Mouse (Mus musculus): ENCODE data around the gene Olfr455. TPM values are rescaled to one million over a fixed set of nuclear protein-coding genes. Genes with fewer than 3 reads are reported as not detected.

Gene Olfr455
- not detected in 2 replicates for polyA plus RNA-seq (2012; rRNA removed)

DNA sequence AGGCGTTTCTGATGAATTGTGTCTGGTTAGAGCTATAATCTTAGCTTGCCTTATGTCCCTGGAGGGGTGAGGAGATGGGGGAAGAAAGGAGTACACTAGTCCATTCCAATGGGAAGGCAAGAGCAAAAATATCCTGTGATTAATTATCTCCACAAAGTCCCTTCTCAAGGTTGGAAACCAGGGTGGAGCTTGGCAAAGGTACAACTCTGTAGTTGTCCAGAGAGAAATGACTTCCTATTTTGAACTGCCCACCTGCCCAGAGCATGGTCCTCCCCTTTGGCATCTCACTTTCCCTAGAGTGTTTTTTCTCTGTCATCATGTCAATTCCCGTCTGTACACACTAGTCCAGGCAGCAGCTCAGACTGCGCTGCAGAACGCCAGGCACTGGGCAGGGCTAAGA, at the start of gene Olfr455:
TSS of gene Olfr455 (minus strand) at position 127 of the 400 bp plus-strand sequence.
- DNase-seq (ENCODE audit: extremely low spot score in 1 of 2, low spot score in 1 of 2): no peak

DNA sequence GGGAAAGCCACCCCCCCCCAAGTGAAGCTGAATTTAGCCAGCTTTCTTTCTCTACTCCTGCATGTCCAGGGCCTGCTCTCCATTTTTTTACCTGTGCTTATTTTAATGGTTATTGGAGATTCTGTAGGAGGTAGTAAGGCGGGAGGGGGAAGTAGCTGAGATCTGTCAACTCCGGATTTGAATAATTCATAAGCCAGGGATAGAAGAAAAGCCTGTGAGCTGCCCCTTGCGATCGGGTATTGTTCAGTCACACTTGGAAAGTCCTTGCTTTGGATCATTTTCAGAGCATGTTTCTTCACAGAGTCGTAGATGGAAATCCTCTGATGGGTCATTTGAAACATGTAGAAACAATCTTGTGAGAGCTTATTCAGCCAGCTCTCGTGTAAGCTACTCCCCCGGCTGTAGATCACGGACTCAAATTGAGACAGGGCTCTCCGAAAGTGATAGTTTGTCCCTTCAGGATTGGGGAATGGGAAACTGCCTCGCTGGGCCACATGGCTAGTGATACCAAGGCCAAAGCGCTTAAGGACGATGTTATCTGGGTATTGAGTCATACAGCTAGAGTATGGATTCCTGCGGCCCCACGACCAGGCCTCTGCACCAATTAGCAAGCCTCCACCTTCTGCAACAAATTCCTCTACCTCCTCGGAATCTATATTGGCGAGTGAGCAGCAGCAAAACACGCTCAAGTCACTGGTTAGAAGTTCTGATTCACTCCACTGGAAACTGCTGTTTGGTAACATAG, 45.9 kb upstream of the Olfr455 start:
- no peak for DNase-seq (ENCODE audit: extremely low spot score in 1 of 2, low spot score in 1 of 2)

DNA sequence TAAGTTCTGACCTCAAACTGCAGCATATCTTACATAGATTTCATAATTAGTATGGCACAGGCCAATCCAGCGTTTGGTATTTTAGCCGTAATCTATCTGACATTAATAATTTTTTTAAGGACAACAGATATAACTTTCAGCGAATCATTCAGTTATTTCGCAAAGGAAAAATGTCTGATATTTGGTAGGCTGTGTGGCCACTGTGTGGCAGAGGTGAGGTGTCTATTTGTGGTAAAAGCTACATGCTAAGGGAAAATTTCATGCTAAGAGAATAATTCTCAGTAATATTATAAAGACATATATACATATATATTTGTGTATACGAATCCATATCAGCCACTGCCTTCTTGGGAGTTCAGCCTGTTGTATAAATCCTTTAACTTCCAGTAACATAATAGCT, 39.2 kb upstream of the Olfr455 start:
- DNase-seq (ENCODE audit: extremely low spot score in 1 of 2, low spot score in 1 of 2): no peak

DNA sequence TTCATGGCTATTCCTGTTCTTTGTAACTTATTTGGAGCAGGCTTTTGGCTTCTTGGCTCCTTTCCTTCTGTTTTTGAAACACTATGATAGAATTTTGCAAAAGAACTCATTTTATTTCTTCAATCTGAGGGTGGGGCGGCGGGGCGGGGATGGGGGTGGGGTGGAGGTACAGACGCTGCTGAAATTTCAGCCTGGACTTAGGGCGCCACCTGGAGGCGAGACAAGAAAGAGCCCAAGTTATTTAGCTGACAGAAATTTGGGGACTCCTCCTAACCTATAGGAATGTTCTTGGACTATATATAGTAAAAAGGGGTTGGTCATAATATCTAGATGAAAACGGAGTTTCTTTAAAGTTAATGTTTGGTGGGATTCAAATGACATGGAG, 36.1 kb upstream of the Olfr455 start:
- peak in 1 of 2 experiments; percentile 83 for DNase-seq (ENCODE audit: extremely low spot score in 1 of 2, low spot score in 1 of 2)

DNA sequence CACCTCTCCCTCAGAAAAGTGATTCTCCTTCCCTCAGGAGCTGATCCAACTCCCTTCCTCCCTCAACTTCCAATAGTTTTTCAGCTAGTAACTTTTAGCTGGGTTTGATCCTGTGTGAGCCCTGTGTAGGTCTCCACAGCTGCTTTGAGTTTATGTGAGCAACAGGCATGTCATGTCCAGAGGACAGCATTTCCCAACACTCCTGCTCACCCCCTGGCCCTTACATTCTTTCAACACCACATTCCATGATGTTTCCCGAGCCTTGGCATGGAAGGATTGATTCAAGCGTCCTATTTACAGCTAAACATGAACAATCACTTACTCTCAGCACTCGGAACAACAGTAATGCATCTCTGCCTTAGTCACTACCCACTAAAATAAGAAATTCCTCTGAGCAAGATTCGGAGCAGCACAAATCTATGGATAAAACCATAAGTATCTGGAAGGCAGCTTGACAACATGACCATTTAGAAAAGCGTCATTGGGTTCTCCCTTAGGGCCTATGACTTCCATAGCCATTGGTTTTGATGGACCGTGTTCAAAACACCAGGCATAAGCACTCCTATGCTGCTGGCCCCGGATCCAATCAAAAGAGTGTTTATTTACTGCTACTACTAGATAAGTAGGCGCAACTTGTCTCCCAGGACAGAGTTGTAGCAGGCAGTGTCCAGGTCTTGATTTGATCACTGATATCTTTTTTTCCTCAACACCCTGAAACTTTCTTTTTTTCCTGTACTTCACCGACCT, 35.5 kb upstream of the Olfr455 start:
- DNase-seq (ENCODE audit: extremely low spot score in 1 of 2, low spot score in 1 of 2): no peak

DNA sequence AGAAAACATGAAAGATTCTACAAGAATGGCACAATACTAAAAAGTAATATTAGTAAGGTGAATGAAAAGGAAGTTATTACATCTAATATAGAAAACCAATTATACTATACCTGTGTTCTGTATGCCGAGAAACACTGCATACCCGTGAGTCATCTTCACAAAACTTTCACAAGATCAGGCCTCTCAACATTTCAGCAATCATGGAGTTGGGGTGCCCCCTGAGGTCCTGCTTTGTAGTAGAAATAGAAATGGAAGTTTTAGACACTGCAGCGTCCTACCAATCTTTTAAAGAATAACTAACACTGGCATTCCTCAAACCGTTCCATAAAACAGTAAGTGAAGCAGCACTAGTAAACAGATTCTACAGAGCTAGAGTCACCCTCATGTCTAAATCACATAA, 31.3 kb upstream of the Olfr455 start:
- peak in 1 of 2 experiments; percentile 15 for DNase-seq (ENCODE audit: extremely low spot score in 1 of 2, low spot score in 1 of 2)

DNA sequence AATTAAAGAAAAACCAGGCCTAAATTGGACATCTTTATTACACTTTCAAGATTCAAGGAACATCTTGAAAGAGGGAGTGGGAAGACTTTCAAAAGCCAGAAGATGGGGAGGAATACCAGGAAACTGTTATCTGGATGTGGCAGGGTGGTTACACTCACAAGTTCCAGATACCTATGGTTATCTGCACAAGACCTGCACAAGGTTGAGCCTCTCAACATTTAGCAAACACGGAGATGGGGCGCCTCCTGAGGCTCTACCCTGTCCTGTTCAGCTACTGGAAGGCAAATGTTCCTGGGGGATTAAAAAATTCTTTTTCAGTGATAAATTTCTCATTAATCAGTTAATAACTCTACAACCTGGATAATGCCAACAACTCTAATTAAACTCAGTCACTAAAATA, 30.0 kb upstream of the Olfr455 start:
- no peak for DNase-seq (ENCODE audit: extremely low spot score in 1 of 2, low spot score in 1 of 2)

DNA sequence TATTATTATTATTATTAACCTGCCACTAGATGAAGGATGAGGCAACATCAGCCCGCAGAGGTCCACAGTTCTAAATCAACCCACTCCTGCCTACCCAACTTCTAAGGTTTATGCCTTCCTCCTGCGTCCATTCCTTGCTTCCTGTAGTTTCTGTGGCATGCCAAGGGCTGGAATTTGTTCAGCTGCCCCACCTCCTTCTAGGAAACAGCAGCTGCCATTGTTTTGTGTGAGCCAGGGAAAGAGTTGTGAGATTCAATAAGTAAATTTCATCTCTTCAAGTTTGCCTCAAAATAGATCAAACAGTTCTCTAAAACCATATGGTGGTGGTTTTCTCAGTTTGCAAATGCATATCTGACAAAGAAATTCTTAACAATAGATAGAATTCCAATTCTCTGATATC, 20.8 kb upstream of the Olfr455 start:
- DNase-seq (ENCODE audit: extremely low spot score in 1 of 2, low spot score in 1 of 2): peak; percentile 5 to 50

DNA sequence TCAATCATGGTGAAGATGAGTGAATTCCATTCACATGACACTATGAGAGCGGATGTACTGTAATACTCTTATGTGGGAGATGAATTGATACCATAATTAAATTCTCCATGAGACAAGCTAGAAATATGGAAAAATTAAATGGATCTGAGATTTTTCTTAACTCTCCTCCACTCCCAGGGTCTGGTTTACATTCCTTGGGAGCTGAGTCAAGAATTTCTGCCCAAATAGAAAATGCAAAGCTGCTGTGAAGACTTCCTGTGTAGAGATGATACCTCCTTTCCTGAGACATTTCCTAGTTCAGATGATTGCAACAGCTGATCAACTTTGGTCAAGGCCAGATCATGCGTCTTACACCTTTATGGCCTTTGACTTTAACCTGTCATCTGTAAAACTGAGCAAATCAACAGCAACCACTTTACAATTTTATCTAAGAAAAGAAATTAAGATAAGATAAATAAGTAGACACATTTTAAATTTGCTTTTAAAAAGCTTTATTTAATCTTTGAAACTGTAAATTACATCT, 18.8 kb upstream of the Olfr455 start:
- no peak for DNase-seq (ENCODE audit: extremely low spot score in 1 of 2, low spot score in 1 of 2)

DNA sequence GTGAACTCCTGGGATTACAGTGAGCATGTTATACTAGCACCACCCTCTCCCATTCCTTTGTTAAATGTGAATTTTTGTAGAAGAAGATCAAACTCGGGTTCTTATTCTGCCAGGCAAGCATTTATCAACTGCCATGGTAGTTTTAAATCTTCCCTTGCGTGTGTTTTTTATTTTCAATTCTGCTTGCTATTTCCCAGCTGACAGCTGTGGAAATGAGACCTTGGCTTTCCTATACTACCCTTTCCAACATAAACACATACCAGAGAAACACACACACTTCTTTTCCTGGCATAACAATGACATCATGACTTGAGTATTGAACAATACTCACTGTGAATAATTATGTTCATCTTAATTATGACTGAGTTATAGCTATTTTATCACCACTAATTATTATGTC, 14.9 kb upstream of the Olfr455 start:
- DNase-seq (ENCODE audit: extremely low spot score in 1 of 2, low spot score in 1 of 2): no peak

DNA sequence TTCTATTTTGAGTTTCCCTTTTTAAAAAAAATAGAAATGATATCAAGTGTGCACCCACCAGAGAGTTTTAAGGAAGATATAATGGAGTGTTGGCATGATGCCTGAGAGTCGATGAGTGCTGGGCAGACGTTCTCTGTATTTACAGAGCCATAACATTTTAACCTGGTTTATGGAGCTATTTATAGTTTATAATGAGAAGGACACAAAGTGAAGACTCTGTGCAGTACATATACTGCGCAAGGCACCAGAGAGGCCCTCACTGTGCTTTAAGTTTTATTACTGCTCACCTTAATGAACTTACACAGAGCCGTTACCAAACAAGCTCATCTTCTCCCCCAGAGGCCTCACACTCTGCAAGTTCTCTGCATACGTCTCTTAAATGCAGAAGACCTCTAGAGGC, 13.5 kb upstream of the Olfr455 start:
- no peak for DNase-seq (ENCODE audit: extremely low spot score in 1 of 2, low spot score in 1 of 2)

DNA sequence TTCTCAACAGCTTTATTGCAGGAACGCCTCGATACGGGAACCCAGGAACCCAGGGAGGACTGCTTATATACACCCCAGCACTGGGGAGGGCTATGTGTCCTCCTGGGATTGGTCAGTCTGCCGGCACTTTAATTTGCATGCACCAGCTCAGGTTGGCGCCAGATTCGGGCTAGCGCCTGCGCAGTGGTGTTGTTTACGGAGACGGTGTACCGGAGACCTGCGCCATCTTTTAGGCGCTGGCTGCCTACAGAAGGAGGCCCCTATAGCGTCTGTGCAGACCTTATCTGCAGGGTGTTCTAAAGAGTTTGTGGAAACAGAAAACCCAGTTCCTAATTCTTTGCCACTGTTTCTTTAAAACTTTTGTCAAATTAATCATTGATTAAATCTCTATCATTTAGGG, 11.3 kb upstream of the Olfr455 start:
- no peak for DNase-seq (ENCODE audit: extremely low spot score in 1 of 2, low spot score in 1 of 2)

DNA sequence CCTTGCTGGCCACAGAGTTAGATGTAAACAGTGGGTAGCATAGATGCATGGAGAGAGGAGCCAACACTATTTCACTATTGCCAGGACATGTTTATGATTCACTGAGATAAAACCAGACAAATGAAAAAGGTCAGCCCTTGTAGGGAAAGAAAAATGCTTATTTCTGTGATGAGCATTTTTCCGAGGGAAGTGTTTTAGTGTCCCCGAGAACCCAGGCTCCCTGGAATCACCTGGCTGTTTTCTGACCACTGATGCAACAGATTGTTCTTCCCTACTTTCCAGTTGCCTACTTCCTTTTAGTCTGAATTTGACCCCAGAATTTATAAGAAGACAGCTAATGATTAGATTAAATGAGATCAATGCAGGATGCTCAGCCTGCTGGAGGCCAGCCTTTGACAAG, 1.2 kb downstream of the Olfr455 start:
- no peak for DNase-seq (ENCODE audit: extremely low spot score in 1 of 2, low spot score in 1 of 2)

DNA sequence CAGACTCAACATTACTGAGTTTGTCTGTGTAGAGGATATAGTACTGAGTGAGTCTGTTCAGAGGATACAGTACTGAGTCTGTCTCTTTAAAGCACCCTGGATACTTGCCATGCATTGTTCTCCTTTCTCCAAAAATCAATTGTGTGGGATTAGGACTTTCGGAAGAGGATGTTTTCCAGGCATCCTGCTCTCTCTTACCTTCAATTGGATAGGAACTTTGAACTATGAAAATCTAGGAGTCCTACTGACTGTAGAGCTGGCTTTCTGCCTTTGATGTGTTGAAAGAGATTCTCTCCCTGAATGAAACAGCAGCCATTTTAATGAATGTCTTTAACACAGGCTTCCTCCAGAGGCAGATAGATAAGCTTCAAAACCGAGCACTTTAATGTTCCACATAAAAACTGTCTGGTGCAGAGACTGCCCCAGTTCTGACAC, 1.9 kb downstream of the Olfr455 start:
- DNase-seq (ENCODE audit: extremely low spot score in 1 of 2, low spot score in 1 of 2): no peak

DNA sequence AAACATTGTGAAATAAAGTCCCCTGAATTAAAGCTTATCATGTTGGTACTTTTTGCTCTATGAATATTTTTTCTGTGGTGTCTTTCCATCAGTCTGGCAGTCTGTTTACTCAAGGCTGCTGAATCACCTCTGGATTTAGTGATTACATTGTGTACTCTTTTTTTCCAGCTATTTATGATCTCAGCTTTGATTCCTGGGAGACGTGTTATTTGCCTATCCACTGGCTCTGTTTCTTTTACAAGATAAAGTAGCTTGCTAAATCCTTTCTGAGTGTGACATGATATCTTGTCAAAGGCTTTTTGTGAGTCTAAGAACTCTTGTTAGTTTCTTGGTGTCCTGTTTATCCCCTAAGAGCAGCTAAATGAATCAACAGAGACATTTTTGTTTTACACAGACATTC, 2.5 kb downstream of the Olfr455 start:
- DNase-seq (ENCODE audit: extremely low spot score in 1 of 2, low spot score in 1 of 2): no peak

DNA sequence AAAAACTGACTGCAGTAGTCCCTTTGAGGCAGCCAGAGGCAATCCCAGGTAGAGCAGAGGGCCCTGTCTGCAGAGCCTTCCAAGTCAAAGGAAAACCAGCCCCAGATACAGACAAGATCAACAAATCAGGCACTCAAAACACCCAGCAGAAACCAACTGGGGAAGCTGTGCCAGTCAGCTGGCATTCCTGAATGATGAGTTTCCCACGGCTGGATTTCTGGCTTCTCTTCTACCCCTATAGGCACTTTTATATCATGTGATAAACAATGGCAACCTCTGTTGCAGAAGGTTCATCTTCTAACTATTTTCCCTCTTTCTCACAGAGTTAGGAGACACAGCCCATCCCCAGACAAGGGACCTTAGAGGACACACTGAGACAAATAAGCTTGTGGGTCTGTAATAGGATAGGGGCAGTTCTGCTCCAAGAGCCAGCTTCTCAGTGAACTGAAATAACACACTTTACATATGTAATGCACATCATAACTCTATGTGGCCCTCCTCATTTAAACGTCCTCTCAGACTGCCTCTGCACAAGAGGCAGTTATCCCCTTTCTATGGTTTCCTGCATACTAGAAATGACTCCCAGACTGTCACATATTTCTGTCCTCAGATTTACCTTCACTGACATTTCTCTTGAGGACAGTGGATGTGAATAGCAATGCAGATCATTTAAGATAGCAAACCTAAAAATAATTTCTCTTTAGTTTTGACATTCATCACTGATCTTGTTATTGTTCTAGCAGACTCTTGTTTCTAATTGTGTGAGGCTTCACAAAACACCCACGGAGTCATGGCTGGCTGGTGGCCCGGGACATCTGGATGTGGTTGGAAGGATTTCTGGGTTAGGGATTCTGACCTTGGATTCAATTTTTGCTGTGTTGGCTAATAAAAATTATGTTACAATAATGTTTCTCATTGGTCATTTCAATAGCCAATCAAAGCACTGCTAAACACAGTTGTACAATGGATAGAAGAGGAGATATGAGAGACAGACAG, 5.1 kb downstream of the Olfr455 start:
- no peak for DNase-seq (ENCODE audit: extremely low spot score in 1 of 2, low spot score in 1 of 2)

DNA sequence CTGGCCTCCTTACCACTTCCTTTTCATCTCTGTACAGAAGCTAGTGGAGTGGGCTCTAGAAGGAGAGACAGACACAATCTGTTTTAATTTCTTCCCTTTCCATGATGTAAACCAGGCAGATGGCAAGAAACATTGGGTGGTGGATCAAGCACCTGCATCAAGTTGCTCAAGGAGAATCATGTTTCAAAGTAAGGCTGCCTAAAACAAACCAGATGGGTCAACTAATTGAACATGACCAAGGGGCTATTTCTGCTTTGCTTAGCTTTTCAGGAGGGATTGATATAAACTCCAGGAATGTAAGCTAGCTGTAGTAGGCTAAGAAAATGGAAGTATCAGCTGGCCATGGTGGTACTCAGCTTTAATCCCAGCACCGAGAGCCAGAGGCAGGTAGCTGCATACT, 6.7 kb downstream of the Olfr455 start:
- DNase-seq (ENCODE audit: extremely low spot score in 1 of 2, low spot score in 1 of 2): no peak

DNA sequence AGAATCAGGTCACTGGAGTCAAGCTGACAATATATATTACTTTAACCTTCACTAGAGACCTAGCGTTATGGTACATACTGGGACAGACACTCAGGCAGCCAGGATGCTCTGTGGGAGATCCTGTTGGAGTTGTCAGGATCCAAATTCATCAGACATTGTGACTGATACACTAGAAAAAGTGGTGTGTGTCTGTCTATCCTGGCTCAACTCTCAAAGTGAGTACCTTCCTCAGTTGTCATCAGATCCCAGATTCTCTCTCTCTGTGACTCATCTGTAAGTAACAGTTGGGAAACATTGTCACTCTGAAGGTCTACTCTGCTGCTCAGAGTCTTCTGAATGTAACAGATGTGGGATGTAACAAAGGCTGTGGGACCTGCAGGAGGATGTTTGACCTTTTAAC, 7.7 kb downstream of the Olfr455 start:
- DNase-seq (ENCODE audit: extremely low spot score in 1 of 2, low spot score in 1 of 2): no peak

DNA sequence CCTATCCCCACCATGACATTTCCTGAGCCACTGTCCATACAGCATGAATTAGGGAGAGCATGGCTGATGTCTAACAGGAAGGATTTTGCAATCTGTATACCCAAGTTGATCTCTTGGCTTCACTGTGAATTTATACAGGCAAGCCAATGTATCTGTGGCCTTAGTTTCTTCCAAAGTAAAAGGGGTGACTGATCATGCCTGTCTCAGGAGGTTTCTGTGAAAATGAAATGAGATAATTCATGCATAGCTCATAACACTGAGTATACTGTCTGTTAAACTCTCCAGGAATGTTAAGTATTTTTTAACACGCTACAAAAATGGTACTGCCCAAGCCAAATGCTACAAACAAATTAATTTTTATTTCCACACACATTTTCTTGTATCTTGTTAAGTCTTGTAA, 33.9 kb downstream of the Olfr455 start:
- no peak for DNase-seq (ENCODE audit: extremely low spot score in 1 of 2, low spot score in 1 of 2)

DNA sequence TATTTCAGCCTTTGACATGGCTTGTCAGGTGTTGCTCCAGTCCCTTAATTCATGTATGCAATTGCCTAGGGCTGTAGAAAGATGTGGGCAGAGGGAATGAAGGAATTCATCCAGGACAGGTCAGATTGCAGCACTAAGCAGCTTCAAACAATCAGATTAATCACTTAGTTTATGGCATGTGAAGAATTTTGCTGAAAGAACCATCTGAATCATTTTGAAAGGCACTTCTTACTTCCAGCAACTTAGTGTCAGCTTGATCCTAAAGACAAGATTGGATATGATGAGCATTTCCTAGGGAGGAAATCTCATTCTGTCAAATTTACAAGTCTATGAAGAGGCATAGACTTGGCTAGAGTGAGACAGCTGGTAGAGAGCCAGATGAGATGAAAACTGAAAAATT, 38.1 kb downstream of the Olfr455 start:
- peak in 1 of 2 experiments; percentile 5 for DNase-seq (ENCODE audit: extremely low spot score in 1 of 2, low spot score in 1 of 2)

DNA sequence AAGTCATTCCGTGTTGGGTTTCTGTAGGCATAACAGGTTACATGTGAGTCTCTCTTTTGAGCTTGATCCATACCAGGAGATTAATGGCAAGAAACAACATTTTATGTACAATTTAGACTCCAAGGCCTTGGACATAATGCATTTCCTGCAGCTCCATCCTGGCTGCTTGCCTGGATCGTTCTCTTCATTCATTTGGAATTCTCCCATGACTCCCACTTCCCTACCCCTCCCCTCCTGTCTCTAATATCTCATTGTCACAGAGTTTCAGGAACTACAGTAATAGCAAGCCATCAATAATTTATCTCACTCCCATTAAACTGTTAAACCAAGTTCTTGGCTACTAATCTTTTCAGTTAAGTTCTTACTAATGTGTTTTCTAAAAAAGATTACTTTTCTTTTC, 43.9 kb downstream of the Olfr455 start:
- DNase-seq (ENCODE audit: extremely low spot score in 1 of 2, low spot score in 1 of 2): peak in 1 of 2 experiments; percentile 3

Data from frontal cortex, adult 2 months (tissue).